Mouse (Mus musculus) MEL (cell line): ENCODE measurements at regions not wholly inside any gene's neighbourhood (a gene's known extent, or its start where the extent isn't known, plus 50 kb on each side); places are given as distances from the start of the nearest gene placed in this dataset.

ENCODE experiments used
- DNase-seq: peaks from one replicate; pipeline ENCODE4 v3.0.0; 2011; ENCODE audit warnings: low read depth, low spot score
- H3K27ac ChIP-seq: 2 replicates; pipeline ENCODE4 v1.5.1; 2012; ENCODE audit warnings: low read depth, mild to moderate bottlenecking, control low read depth, low read length, moderate library complexity; ENCODE audit not compliant: control insufficient read depth
- H3K27me3 ChIP-seq, 2 experiments: fragments of 150-350 bp in 1 of 2; sonication (generic) in 1 of 2; 2 replicates each; pipeline ENCODE4 v1.6.1; 2012; ENCODE audit warnings: low read length in 2 of 2, mild to moderate bottlenecking in 2 of 2, improper control_type of control experiment in 1 of 2, moderate library complexity in 1 of 2; ENCODE audit not compliant: insufficient read depth in 2 of 2, control insufficient read depth in 1 of 2
- H3K36me3 ChIP-seq, 2 experiments: 2 replicates each; pipeline ENCODE4 v1.6.1; 2012 to 2014; ENCODE audit warnings: low read length in 2 of 2, improper control_type of control experiment in 1 of 2, inconsistent platforms in 1 of 2, mild to moderate bottlenecking in 1 of 2; ENCODE audit not compliant: insufficient read depth in 2 of 2, control insufficient read depth in 1 of 2
- H3K4me1 ChIP-seq, 2 experiments: fragments of 150-350 bp in 1 of 2; sonication (generic) in 1 of 2; 2 replicates each; pipeline ENCODE4 v1.6.1; 2012; ENCODE audit warnings: low read length in 2 of 2, improper control_type of control experiment in 1 of 2, mild to moderate bottlenecking in 1 of 2; ENCODE audit not compliant: insufficient read depth in 2 of 2, control insufficient read depth in 1 of 2
- H3K4me3 ChIP-seq, 2 experiments: fragments of 150-350 bp in 1 of 2; sonication (generic) in 1 of 2; 2 replicates each; pipeline ENCODE4 v1.5.1; 2012; ENCODE audit warnings: low read depth in 2 of 2, low read length in 2 of 2, mild to moderate bottlenecking in 2 of 2, moderate library complexity in 2 of 2, control low read depth in 1 of 2, improper control_type of control experiment in 1 of 2; ENCODE audit not compliant: control insufficient read depth in 1 of 2, insufficient read depth in 1 of 2
- H3K79me2 ChIP-seq: 2 replicates; pipeline ENCODE4 v1.6.1; 2012; ENCODE audit warnings: mild to moderate bottlenecking, low read length, moderate library complexity; ENCODE audit not compliant: control insufficient read depth, poor library complexity, insufficient read depth
- H3K9ac ChIP-seq: 2 replicates; pipeline ENCODE4 v1.6.1; 2012; ENCODE audit warnings: low read depth, mild to moderate bottlenecking, control low read depth, low read length, moderate library complexity; ENCODE audit not compliant: control insufficient read depth, poor library complexity, severe bottlenecking
- H3K9me3 ChIP-seq: fragments of 150-350 bp; sonication (generic); replicated peaks from 2 replicates; pipeline ENCODE4 v1.6.1; 2012; ENCODE audit warnings: mild to moderate bottlenecking, low read length, improper control_type of control experiment, moderate library complexity; ENCODE audit not compliant: insufficient read depth
- BHLHE40 ChIP-seq: IDR thresholded peaks from 2 replicates; pipeline ENCODE4 v1.6.1; 2012; ENCODE audit warnings: low read depth, mild to moderate bottlenecking, inconsistent platforms, low read length, improper control_type of control experiment, borderline replicate concordance
- CHD2 ChIP-seq: IDR thresholded peaks from 2 replicates; pipeline ENCODE4 v1.6.1; 2011; ENCODE audit warnings: low read length, improper control_type of control experiment
- CTCF ChIP-seq, 3 experiments: IDR thresholded peaks in 2 of 3; conservative IDR thresholded peaks in 1 of 3; 2 replicates each; pipeline ENCODE4 v1.5.1; 2011 to 2012; ENCODE audit warnings: low read length in 3 of 3, low read depth in 2 of 3, mild to moderate bottlenecking in 2 of 3, improper control_type of control experiment in 1 of 3, inconsistent platforms in 1 of 3, mixed read lengths in 1 of 3, moderate library complexity in 1 of 3; ENCODE audit not compliant: control insufficient read depth in 1 of 3, insufficient read depth in 1 of 3, poor library complexity in 1 of 3, severe bottlenecking in 1 of 3
- E2F4 ChIP-seq: IDR thresholded peaks from 2 replicates; pipeline ENCODE4 v1.6.1; 2011; ENCODE audit warnings: low read depth, low read length, improper control_type of control experiment, borderline replicate concordance
- ELF1 ChIP-seq: IDR thresholded peaks from 2 replicates; pipeline ENCODE4 v1.6.1; 2014; ENCODE audit warnings: low read depth, mild to moderate bottlenecking, inconsistent platforms, low read length, improper control_type of control experiment, moderate library complexity
- EP300 ChIP-seq, 2 experiments: IDR thresholded peaks; 2 replicates each; pipeline ENCODE4 v1.6.1; 2011; ENCODE audit warnings: improper control_type of control experiment in 2 of 2, low read length in 2 of 2, low read depth in 1 of 2, mild to moderate bottlenecking in 1 of 2
- ETS1 ChIP-seq: IDR thresholded peaks from 2 replicates; pipeline ENCODE4 v1.6.1; 2012; ENCODE audit warnings: low read depth, mild to moderate bottlenecking, inconsistent platforms, low read length, improper control_type of control experiment, moderate library complexity
- GABPA ChIP-seq: IDR thresholded peaks from 2 replicates; pipeline ENCODE4 v1.6.1; 2012; ENCODE audit warnings: low read depth, mild to moderate bottlenecking, inconsistent platforms, low read length, improper control_type of control experiment, moderate library complexity
- HCFC1 ChIP-seq: IDR thresholded peaks from 2 replicates; pipeline ENCODE4 v1.6.1; 2012; ENCODE audit warnings: low read depth, mild to moderate bottlenecking, inconsistent platforms, low read length, improper control_type of control experiment, moderate library complexity
- KAT2A ChIP-seq: conservative IDR thresholded peaks from 2 replicates; pipeline ENCODE4 v1.6.1; 2012; ENCODE audit warnings: low read depth, low read length, improper control_type of control experiment, inconsistent platforms
- MAFK ChIP-seq: IDR thresholded peaks from 2 replicates; pipeline ENCODE4 v1.6.1; 2011; ENCODE audit warnings: low read depth, mild to moderate bottlenecking, low read length, improper control_type of control experiment, borderline replicate concordance
- MAZ ChIP-seq: IDR thresholded peaks from 2 replicates; pipeline ENCODE4 v1.6.1; 2012; ENCODE audit warnings: low read depth, mild to moderate bottlenecking, inconsistent platforms, low read length, improper control_type of control experiment
- MXI1 ChIP-seq: IDR thresholded peaks from 2 replicates; pipeline ENCODE4 v1.6.1; 2011; ENCODE audit warnings: mild to moderate bottlenecking, low read depth, low read length, improper control_type of control experiment
- MYB ChIP-seq: IDR thresholded peaks from 2 replicates; pipeline ENCODE4 v1.6.1; 2011; ENCODE audit warnings: mild to moderate bottlenecking, low read depth, low read length, improper control_type of control experiment
- NELFE ChIP-seq: IDR thresholded peaks from 2 replicates; pipeline ENCODE4 v1.6.1; 2011; ENCODE audit warnings: low read depth, low read length, improper control_type of control experiment
- POLR2AphosphoS2 ChIP-seq: IDR thresholded peaks from 2 replicates; pipeline ENCODE4 v1.6.1; 2011; ENCODE audit warnings: low read length, improper control_type of control experiment
- RAD21 ChIP-seq: IDR thresholded peaks from 2 replicates; pipeline ENCODE4 v1.6.1; 2011; ENCODE audit warnings: mild to moderate bottlenecking, low read depth, low read length, improper control_type of control experiment
- RCOR1 ChIP-seq: IDR thresholded peaks from 2 replicates; pipeline ENCODE4 v1.6.1; 2012; ENCODE audit warnings: low read depth, mild to moderate bottlenecking, inconsistent platforms, low read length, improper control_type of control experiment
- SIN3A ChIP-seq: IDR thresholded peaks from 2 replicates; pipeline ENCODE4 v1.6.1; 2012; ENCODE audit warnings: low read length, improper control_type of control experiment, inconsistent platforms
- TAL1 ChIP-seq: IDR thresholded peaks from 2 replicates; pipeline ENCODE4 v1.6.1; 2012; ENCODE audit warnings: mild to moderate bottlenecking, inconsistent platforms, low read length, moderate library complexity, mixed read lengths
- TCF12 ChIP-seq: IDR thresholded peaks from 2 replicates; pipeline ENCODE4 v1.6.1; 2014; ENCODE audit warnings: low read depth, mild to moderate bottlenecking, inconsistent platforms, low read length, improper control_type of control experiment, moderate library complexity
- USF2 ChIP-seq, 2 experiments: IDR thresholded peaks; 2 replicates each; pipeline ENCODE4 v1.6.1; 2011 to 2012; ENCODE audit warnings: improper control_type of control experiment in 2 of 2, low read length in 2 of 2, borderline replicate concordance in 1 of 2, inconsistent platforms in 1 of 2, low read depth in 1 of 2, mild to moderate bottlenecking in 1 of 2; ENCODE audit not compliant: insufficient read depth in 1 of 2

DNA sequence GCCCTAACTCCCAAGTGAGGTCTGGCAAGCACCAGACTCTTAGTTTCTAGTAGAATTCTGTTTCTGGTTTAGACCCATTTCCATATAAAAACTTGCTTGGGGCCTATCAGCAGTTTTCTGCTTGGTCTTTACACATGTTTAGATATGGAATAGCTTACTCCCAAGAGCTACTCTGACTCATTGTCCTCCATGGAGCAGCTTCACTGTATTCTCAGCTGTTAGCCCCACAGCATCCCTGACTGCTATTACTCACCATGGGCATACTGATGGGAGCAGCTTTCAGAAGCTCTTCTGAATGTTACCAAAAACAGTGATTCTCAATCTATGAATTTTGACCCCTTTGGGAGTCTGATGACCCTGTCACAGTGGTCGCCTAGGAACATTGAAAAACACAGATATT lies 630.1 kb upstream of the 4930452B06Rik start:
- Histone ChIP-seq H3K27ac (no peak overlapping the region), H3K4me3 (no peak overlapping the region), H3K9ac (no peak overlapping the region), H3K4me1 (no peaks in the 10 kb centered on the region)
- DNase-seq = no peak
- TF ChIP-seq ELF1 = no peak
- no peak for TF ChIP-seq CHD2
- TF ChIP-seq USF2 (IDR thresholded peaks at IDR 0.05; ENCODE audit: borderline replicate concordance in 1 of 2, insufficient read depth in 1 of 2, low read depth in 1 of 2, low read length in 2 of 2) = no peak
- no peak for TF ChIP-seq ETS1
- TF ChIP-seq RCOR1 = no peak
- no peak for TF ChIP-seq GABPA
- TF ChIP-seq MXI1 = no peak
- TF ChIP-seq SIN3A = no peak
- no peak for TF ChIP-seq MAZ
- no peak for TF ChIP-seq E2F4
- no peak for TF ChIP-seq TAL1
- no peak for TF ChIP-seq BHLHE40
- no peak for TF ChIP-seq TCF12
- TF ChIP-seq MYB = no peak
- no peak for TF ChIP-seq NELFE
- no peak for TF ChIP-seq POLR2AphosphoS2
- TF ChIP-seq HCFC1 = no peak
- no peak for TF ChIP-seq MAFK
- TF ChIP-seq KAT2A = no peak
- TF ChIP-seq, all 39 proteins: peak for 0
- Histone ChIP-seq H3K9me3 (no peaks in the 10 kb centered on the region), H3K79me2 (no peaks in the 10 kb centered on the region), H3K27me3 (no peaks in the 10 kb centered on the region), H3K36me3 (no peaks in the 10 kb centered on the region)

DNA sequence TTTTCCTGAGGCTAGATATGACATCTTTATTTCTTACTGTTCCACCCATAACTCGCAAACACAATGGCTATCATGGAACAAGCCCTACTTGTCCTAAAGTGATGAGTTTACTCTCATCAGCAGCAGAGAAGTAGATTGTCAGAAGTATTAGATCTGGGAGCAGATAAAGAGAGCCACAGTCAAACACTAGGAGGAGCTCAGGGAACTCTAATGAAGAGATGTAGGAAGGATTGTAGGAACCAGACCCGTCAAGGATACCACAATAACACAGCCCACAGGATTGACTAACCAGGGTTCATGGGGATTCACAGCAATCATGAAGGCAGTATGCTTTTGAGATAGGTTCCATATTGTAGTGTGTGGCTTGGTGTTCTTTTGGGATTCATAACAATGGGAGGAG lies 628.5 kb upstream of the 4930452B06Rik start:
- Histone ChIP-seq H3K4me1 (no peaks in the 10 kb centered on the region), H3K9me3 (no peaks in the 10 kb centered on the region), H3K27me3 (no peaks in the 10 kb centered on the region), H3K4me3 (no peak overlapping the region), H3K9ac (no peak overlapping the region), H3K36me3 (no peaks in the 10 kb centered on the region), H3K27ac (no peak overlapping the region), H3K79me2 (no peaks in the 10 kb centered on the region)
- DNase-seq = no peak
- TF ChIP-seq RAD21 = no peak
- TF ChIP-seq EP300 (IDR thresholded peaks at IDR 0.05; ENCODE audit: low read depth in 1 of 2, low read length in 2 of 2) = no peak
- no peak for TF ChIP-seq CTCF (IDR thresholded peaks at IDR 0.05 in 2 of 3, conservative IDR thresholded peaks at IDR 0.05 in 1 of 3; ENCODE audit: control insufficient read depth in 1 of 3, insufficient read depth in 1 of 3, low read depth in 2 of 3, low read length in 3 of 3, poor library complexity in 1 of 3, severe bottlenecking in 1 of 3)
